19 mouse cellular contexts compared by ENCODE assay signal in genomic region chr3:57344811-57345210, GRCm38 (mm10). TPM values are rescaled to one million over a fixed set of nuclear protein-coding genes. Genes with fewer than 3 reads are reported as not detected.
DNase-seq lines count a peak whose midpoint lies in the region; ATAC-seq and TF ChIP-seq lines count a peak whose summit lies in the region.
"Had no signal": no experiment of that assay in that cellular context is flagged by ENCODE, and none has a peak within 500 bp of the region (broad histone marks: within the 10 kb centered on the region; RNA-seq: fewer than 3 reads in every experiment).

No protein-coding gene starts in this region.

- H3K4me3 ChIP-seq in heart, embryonic 12.5 days: no peak overlapping the region
- no peak overlapping the region for H3K4me3 ChIP-seq in lung, postnatal 0 days (ENCODE audit: low read depth, low read length)
- H3K4me3 ChIP-seq in lung, adult 2 months (replicated peaks; ENCODE audit: extremely low read depth, low read depth, low read length): no peak overlapping the region
- no peak overlapping the region for H3K4me3 ChIP-seq in liver, embryonic 12.5 days
- H3K4me3 ChIP-seq in stomach, embryonic 16.5 days (replicated peaks; ENCODE audit: low read length): no peak overlapping the region
- H3K4me3 ChIP-seq: limb, embryonic 10.5 days had no signal

- H3K9me3 ChIP-seq in heart, embryonic 12.5 days (replicated peaks): no peaks in the 10 kb centered on the region
- no peaks in the 10 kb centered on the region for H3K9me3 ChIP-seq in lung, postnatal 0 days (ENCODE audit: low read length)
- H3K9me3 ChIP-seq in liver, embryonic 12.5 days (replicated peaks): no peaks in the 10 kb centered on the region
- no peaks in the 10 kb centered on the region for H3K9me3 ChIP-seq in stomach, embryonic 16.5 days (replicated peaks; ENCODE audit: control insufficient read depth, low read length)
- H3K9me3 ChIP-seq: limb, embryonic 10.5 days had no signal

- H3K4me2 ChIP-seq in heart, embryonic 12.5 days: no peak overlapping the region
- no peak overlapping the region for H3K4me2 ChIP-seq in lung, postnatal 0 days (replicated peaks; ENCODE audit: low read depth, low read length)
- H3K4me2 ChIP-seq in liver, embryonic 12.5 days: no peak overlapping the region
- H3K4me2 ChIP-seq in stomach, embryonic 16.5 days (ENCODE audit: low read depth, low read length): 0 out of 2 replicates have a peak overlapping the region, but pooled peaks have one; percentile 34
- H3K4me2 ChIP-seq: hindbrain, embryonic 14.5 days had no signal

- no peak for TF ChIP-seq CTCF in lung, postnatal 0 days (IDR thresholded peaks at IDR 0.05)
- TF ChIP-seq CTCF in lung, adult 2 months (IDR thresholded peaks at IDR 0.05; ENCODE audit: insufficient read depth, low read length): no peak

- H3K27ac ChIP-seq in heart, embryonic 12.5 days (ENCODE audit: poor library complexity, severe bottlenecking): peak overlapping the region; percentile 57
- H3K27ac ChIP-seq in lung, postnatal 0 days (ENCODE audit: low read length): peak overlapping the region; percentile 78
- peak overlapping the region; percentile 71; the same call in 1 of the 2 replicates for H3K27ac ChIP-seq in liver, embryonic 12.5 days
- H3K27ac ChIP-seq in stomach, embryonic 16.5 days (ENCODE audit: low read length): peak overlapping the region; percentile 55
- H3K27ac ChIP-seq: hindbrain, embryonic 14.5 days; limb, embryonic 10.5 days had no signal

- H3K36me3 ChIP-seq in heart, embryonic 12.5 days: no peaks in the 10 kb centered on the region
- H3K36me3 ChIP-seq in lung, postnatal 0 days (ENCODE audit: insufficient read depth, low read length): no peaks in the 10 kb centered on the region
- H3K36me3 ChIP-seq in liver, embryonic 12.5 days: no peaks in the 10 kb centered on the region
- H3K36me3 ChIP-seq in stomach, embryonic 16.5 days (ENCODE audit: control insufficient read depth, insufficient read depth, low read length): no peaks in the 10 kb centered on the region
- H3K36me3 ChIP-seq: limb, embryonic 10.5 days had no signal

- H3K4me1 ChIP-seq in heart, embryonic 12.5 days (replicated peaks): 0 out of 2 replicates have a peak, but pooled peaks cover 2% of the 10 kb centered on the region
- no peaks in the 10 kb centered on the region for H3K4me1 ChIP-seq in lung, postnatal 0 days (ENCODE audit: insufficient read depth, low read depth, low read length)
- peaks cover 16% of the 10 kb centered on the region for H3K4me1 ChIP-seq in lung, adult 2 months (ENCODE audit: control insufficient read depth, insufficient read depth, low read length)
- no peaks in the 10 kb centered on the region for H3K4me1 ChIP-seq in liver, embryonic 12.5 days
- H3K4me1 ChIP-seq in stomach, embryonic 16.5 days (ENCODE audit: control insufficient read depth, insufficient read depth, low read length): no peaks in the 10 kb centered on the region; the same call in 1 of the 2 replicates
- H3K4me1 ChIP-seq: limb, embryonic 10.5 days had no signal

- no peak for ATAC-seq in heart, embryonic 12.5 days (ENCODE audit: insufficient number of reproducible peaks, low FRiP score)
- peak; percentile 49 for ATAC-seq in lung, postnatal 0 days
- ATAC-seq in liver, embryonic 12.5 days: peak; percentile 27; the same call in 1 of the 2 replicates
- ATAC-seq in stomach, embryonic 16.5 days (ENCODE audit: insufficient read depth, low FRiP score): peak; percentile 30; the same call in 1 of the 2 replicates
- no peak for ATAC-seq in erythroid progenitor cell, adult 5-6 weeks (replicated peaks; ENCODE audit: low FRiP score, poor library complexity, severe bottlenecking)
- ATAC-seq: activated CD4-positive, CD25-positive, alpha-beta regulatory T cell, adult 4 months; forebrain, postnatal 0 days; midbrain, embryonic 16.5 days had no signal

- WGBS in heart, embryonic 12.5 days: 60% methylated on average over 5 of the region's 5 CpGs
- WGBS in lung, postnatal 0 days: 45% methylated on average over 5 of the region's 5 CpGs
- WGBS in lung, adult 2 months: 65% methylated on average over 5 of the region's 5 CpGs
- 48% methylated on average over 5 of the region's 5 CpGs for WGBS in liver, embryonic 12.5 days (ENCODE audit: insufficient replicate concordance)
- 55% methylated on average over 5 of the region's 5 CpGs for WGBS in stomach, embryonic 16.5 days

- intact Hi-C loops in heart, postnatal 36 days (cut with DNase I): no loop called here

- H3K27me3 ChIP-seq in heart, embryonic 12.5 days (replicated peaks): no peaks in the 10 kb centered on the region
- H3K27me3 ChIP-seq in lung, postnatal 0 days (replicated peaks; ENCODE audit: insufficient read depth, low read length): no peaks in the 10 kb centered on the region
- no peaks in the 10 kb centered on the region for H3K27me3 ChIP-seq in liver, embryonic 12.5 days (replicated peaks)
- no peaks in the 10 kb centered on the region for H3K27me3 ChIP-seq in stomach, embryonic 16.5 days (ENCODE audit: control insufficient read depth, insufficient read depth, low read length)

- no peak overlapping the region for H3K9ac ChIP-seq in heart, embryonic 12.5 days
- H3K9ac ChIP-seq in lung, postnatal 0 days (replicated peaks; ENCODE audit: low read depth): no peak overlapping the region
- H3K9ac ChIP-seq in liver, embryonic 12.5 days: no peak overlapping the region
- H3K9ac ChIP-seq in stomach, embryonic 16.5 days (ENCODE audit: low read length): no peak overlapping the region
- H3K9ac ChIP-seq: forebrain, postnatal 0 days; hindbrain, embryonic 14.5 days had no signal

- TF ChIP-seq EP300 in lung, postnatal 0 days (IDR thresholded peaks at IDR 0.05): no peak

- TF ChIP-seq POLR2A in lung, adult 2 months (IDR thresholded peaks at IDR 0.05; ENCODE audit: borderline replicate concordance, extremely low read depth, low read depth, low read length): no peak

- DNase-seq in heart, postnatal 36 days: no peak
- peak; percentile 25 for DNase-seq in lung, postnatal 0 days (ENCODE audit: low spot score)
- no peak for DNase-seq in lung, adult 2 months
- DNase-seq in gastrocnemius, adult 18-20 months (ENCODE audit: low spot score): no peak
- DNase-seq: cerebellum, adult 11 months; forebrain, postnatal 0 days; kidney, adult 2 months; kidney, postnatal 36 days; right cerebral cortex, postnatal 14 days; thymus, postnatal 4 days had no signal

RNA-seq across cellular contexts. Expression of gene Tm4sf1, which starts 43.0 kb away (rescaled TPM):
- polyA plus RNA-seq in heart, embryonic 12.5 days (2016; fragmentation: Nextera tagmentation; extraction: Ambion mirVana): 166 and 176 TPM in 2 replicates
- 10 to 100 TPM; 93.9 to 95.5 TPM for total RNA-seq in heart, postnatal 36 days (2021)
- polyA plus RNA-seq in lung, postnatal 0 days (2015; fragmentation: Nextera tagmentation; extraction: Ambion mirVana): 438 and 517 TPM in 2 replicates
- 204 and 323 TPM in 2 replicates for polyA plus RNA-seq in lung, adult 2 months (2012; rRNA removed)
- 10.9 and 12.5 TPM in 2 replicates for polyA plus RNA-seq in liver, embryonic 12.5 days (2016; fragmentation: Nextera tagmentation; extraction: Ambion mirVana)
- 59.7 and 66.7 TPM in 2 replicates for polyA plus RNA-seq in stomach, embryonic 16.5 days (2015; fragmentation: Nextera tagmentation; extraction: Ambion mirVana)
- total RNA-seq in gastrocnemius, adult 18-20 months (2021): 10 to 100 TPM; 10.0 to 24.2 TPM
- total RNA-seq in erythroid progenitor cell, adult 5-6 weeks (2015; ENCODE audit: low replicate concordance): not detected in 2 replicates
- not detected in 2 replicates for total RNA-seq in erythroid progenitor cell, adult 5-6 weeks (2017; ENCODE audit: low replicate concordance)
- total RNA-seq: megakaryocyte progenitor cell, adult 5-6 weeks had no signal

Comparison
In these comparisons a context has a peak if more than half of its experiments do, and no peak if none do; other contexts are left out.
1. ATAC-seq: peak in lung, postnatal 0 days (single experiment), liver, embryonic 12.5 days (single experiment) and stomach, embryonic 16.5 days (single experiment); none in heart, embryonic 12.5 days (single experiment) and erythroid progenitor cell, adult 5-6 weeks (single experiment).
2. Peak in every context shown above with its lines, with median percentiles within 50 percentile points of each other: H3K27ac ChIP-seq.